ENCODE assay signal across 8 mouse cellular contexts in the genomic region with DNA sequence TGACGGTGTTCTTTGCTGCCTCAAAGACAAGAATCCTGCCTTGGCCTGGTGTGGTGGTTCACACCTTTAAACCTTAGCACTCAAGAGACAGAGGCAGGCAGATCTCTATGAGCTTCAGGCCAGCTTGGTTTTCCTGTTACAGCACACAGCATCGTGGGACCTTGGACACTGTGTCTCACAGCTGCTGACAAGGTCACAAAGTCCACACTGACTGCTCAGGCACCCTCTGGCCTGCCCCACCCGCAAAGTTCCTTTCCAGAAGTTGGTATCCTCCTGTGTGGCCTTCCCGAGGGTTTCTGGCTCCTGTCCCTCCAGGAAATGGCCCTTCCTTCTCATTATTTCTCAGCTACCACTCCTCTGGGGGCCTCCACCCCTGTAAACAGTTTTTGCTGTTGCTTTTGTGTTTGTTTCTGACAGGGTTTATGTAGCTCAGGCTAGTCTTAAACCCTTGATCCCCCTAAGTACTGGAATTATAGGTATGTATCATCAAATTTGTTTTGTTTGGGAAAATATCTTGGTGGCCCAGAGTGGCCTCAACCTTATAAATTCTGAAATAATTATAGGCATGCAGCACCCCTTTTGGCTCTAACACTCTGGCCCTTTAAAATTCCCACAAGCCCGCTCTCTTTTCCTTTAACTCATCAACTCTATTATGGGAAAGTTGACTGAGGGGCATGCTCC. TPM values are rescaled to one million over a fixed set of nuclear protein-coding genes. Genes with fewer than 3 reads are reported as not detected.
A peak's percentile ranks its signal among the peaks of the same experiment; 100 is the strongest.
DNase-seq lines count a peak whose midpoint lies in the region; ATAC-seq lines count a peak whose summit lies in the region.

Pabpc4 (plus strand) TSS at position 631 of the 681 bp plus-strand sequence.

- DNase-seq in frontal cortex, adult 2 months (ENCODE audit: extremely low spot score in 1 of 2, low spot score in 1 of 2): no peak
- no peak for DNase-seq in frontal cortex, postnatal 25 days (ENCODE audit: low spot score in 2 of 2)
- peak; percentile 46 to 70 for DNase-seq in adrenal gland, adult (ENCODE audit: inconsistent age in 2 of 2, low spot score in 1 of 2)
- no peak for DNase-seq in cerebellum, adult 9-10 months

- no peak within 1 kb of the TSS for H3K27ac ChIP-seq in forebrain, embryonic 15.5 days (replicated peaks)
- H3K27ac ChIP-seq in hindbrain, embryonic 12.5 days: no peak within 1 kb of the TSS
- no peak within 1 kb of the TSS for H3K27ac ChIP-seq in liver, embryonic 12.5 days
- no peak within 1 kb of the TSS for H3K27ac ChIP-seq in stomach, embryonic 16.5 days (ENCODE audit: low read length)

- ATAC-seq in forebrain, embryonic 15.5 days (replicated peaks): no peak
- ATAC-seq in hindbrain, embryonic 12.5 days (ENCODE audit: low FRiP score): no peak
- no peak for ATAC-seq in liver, embryonic 12.5 days
- no peak for ATAC-seq in stomach, embryonic 16.5 days (ENCODE audit: insufficient read depth, low FRiP score)

- H3K4me1 ChIP-seq in forebrain, embryonic 15.5 days: no peaks in the 10 kb centered on the region
- peaks cover 11% of the 10 kb centered on the region for H3K4me1 ChIP-seq in hindbrain, embryonic 12.5 days
- H3K4me1 ChIP-seq in liver, embryonic 12.5 days: no peaks in the 10 kb centered on the region
- peaks cover 6% of the 10 kb centered on the region for H3K4me1 ChIP-seq in stomach, embryonic 16.5 days (ENCODE audit: control insufficient read depth, insufficient read depth, low read length)

- H3K36me3 ChIP-seq in forebrain, embryonic 15.5 days: no peaks in the 10 kb centered on the region
- no peaks in the 10 kb centered on the region for H3K36me3 ChIP-seq in hindbrain, embryonic 12.5 days
- H3K36me3 ChIP-seq in liver, embryonic 12.5 days: no peaks in the 10 kb centered on the region
- no peaks in the 10 kb centered on the region for H3K36me3 ChIP-seq in stomach, embryonic 16.5 days (ENCODE audit: control insufficient read depth, insufficient read depth, low read length)

- no peak within 1 kb of the TSS for H3K4me3 ChIP-seq in forebrain, embryonic 15.5 days
- H3K4me3 ChIP-seq in hindbrain, embryonic 12.5 days: no peak within 1 kb of the TSS
- no peak within 1 kb of the TSS for H3K4me3 ChIP-seq in liver, embryonic 12.5 days
- no peak within 1 kb of the TSS for H3K4me3 ChIP-seq in stomach, embryonic 16.5 days (replicated peaks; ENCODE audit: low read length)

- 77% methylated on average over 5 of the region's 5 CpGs for WGBS in forebrain, embryonic 15.5 days
- 76% methylated on average over 5 of the region's 5 CpGs for WGBS in hindbrain, embryonic 12.5 days
- WGBS in liver, embryonic 12.5 days (ENCODE audit: insufficient replicate concordance): 45% methylated on average over 5 of the region's 5 CpGs
- 60% methylated on average over 5 of the region's 5 CpGs for WGBS in stomach, embryonic 16.5 days

- no peaks in the 10 kb centered on the region for H3K27me3 ChIP-seq in forebrain, embryonic 15.5 days
- H3K27me3 ChIP-seq in hindbrain, embryonic 12.5 days: no peaks in the 10 kb centered on the region
- H3K27me3 ChIP-seq in liver, embryonic 12.5 days (replicated peaks): peaks cover 12% of the 10 kb centered on the region
- no peaks in the 10 kb centered on the region for H3K27me3 ChIP-seq in stomach, embryonic 16.5 days (ENCODE audit: control insufficient read depth, insufficient read depth, low read length)

- H3K9me3 ChIP-seq in forebrain, embryonic 15.5 days: no peaks in the 10 kb centered on the region
- no peaks in the 10 kb centered on the region for H3K9me3 ChIP-seq in hindbrain, embryonic 12.5 days (replicated peaks)
- H3K9me3 ChIP-seq in liver, embryonic 12.5 days (replicated peaks): no peaks in the 10 kb centered on the region
- no peaks in the 10 kb centered on the region for H3K9me3 ChIP-seq in stomach, embryonic 16.5 days (replicated peaks; ENCODE audit: control insufficient read depth, low read length)

- no peak within 1 kb of the TSS for H3K4me2 ChIP-seq in forebrain, embryonic 15.5 days (replicated peaks)
- H3K4me2 ChIP-seq in hindbrain, embryonic 12.5 days (replicated peaks): no peak within 1 kb of the TSS
- no peak within 1 kb of the TSS for H3K4me2 ChIP-seq in liver, embryonic 12.5 days
- H3K4me2 ChIP-seq in stomach, embryonic 16.5 days (ENCODE audit: low read depth, low read length): no peak within 1 kb of the TSS

- no peak within 1 kb of the TSS for H3K9ac ChIP-seq in forebrain, embryonic 15.5 days (replicated peaks)
- H3K9ac ChIP-seq in hindbrain, embryonic 12.5 days: no peak within 1 kb of the TSS
- H3K9ac ChIP-seq in liver, embryonic 12.5 days: no peak within 1 kb of the TSS
- H3K9ac ChIP-seq in stomach, embryonic 16.5 days (ENCODE audit: low read length): no peak within 1 kb of the TSS

RNA-seq across cellular contexts. Expression of gene Pabpc4, which starts in this region (rescaled TPM):
- polyA plus RNA-seq in frontal cortex, adult 2 months (2012; rRNA removed): 39.4 and 40.2 TPM in 2 replicates
- polyA plus RNA-seq in forebrain, embryonic 15.5 days (2015; fragmentation: Nextera tagmentation; extraction: Ambion mirVana): 28.4 and 32.0 TPM in 2 replicates
- polyA plus RNA-seq in hindbrain, embryonic 12.5 days (2016; fragmentation: Nextera tagmentation; extraction: Ambion mirVana): 36.1 and 36.4 TPM in 2 replicates
- 110 and 112 TPM in 2 replicates for polyA plus RNA-seq in liver, embryonic 12.5 days (2016; fragmentation: Nextera tagmentation; extraction: Ambion mirVana)
- polyA plus RNA-seq in stomach, embryonic 16.5 days (2015; fragmentation: Nextera tagmentation; extraction: Ambion mirVana): 31.2 and 42.5 TPM in 2 replicates

Comparison
In these comparisons a context has a peak if more than half of its experiments do, and no peak if none do; other contexts are left out.
1. DNase-seq: peak in adrenal gland, adult (2 of 2); none in frontal cortex, adult 2 months (0 of 2), frontal cortex, postnatal 25 days (0 of 2) and cerebellum, adult 9-10 months (single experiment).